Mouse (Mus musculus) bone marrow macrophage, adult 2 months (primary cell): ENCODE measurements around the gene Smco2. TPM values are rescaled to one million over a fixed set of nuclear protein-coding genes. Genes with fewer than 3 reads are reported as not detected.

Experiments
- H3K27ac ChIP-seq: 2 replicates; pipeline ENCODE4 v1.5.1; 2012; ENCODE audit warnings: low read depth, low read length; ENCODE audit not compliant: insufficient read depth
- H3K4me1 ChIP-seq: 2 replicates; pipeline ENCODE4 v1.6.1; 2012; ENCODE audit warnings: low read length; ENCODE audit not compliant: control insufficient read depth, insufficient read depth
- H3K4me3 ChIP-seq: 2 replicates; pipeline ENCODE4 v1.5.1; 2012; ENCODE audit warnings: mild to moderate bottlenecking, low read length, moderate library complexity; ENCODE audit not compliant: insufficient read depth
- CTCF ChIP-seq: IDR thresholded peaks from 2 replicates; pipeline ENCODE4 v1.5.1; 2012; ENCODE audit warnings: low read depth, mild to moderate bottlenecking, low read length, moderate library complexity
- POLR2A ChIP-seq: IDR thresholded peaks from 2 replicates; pipeline ENCODE4 v1.6.1; 2012; ENCODE audit warnings: mild to moderate bottlenecking, low read depth, low read length, borderline replicate concordance
- polyA plus RNA-seq: library from polyadenylated mRNA; stranded (reverse); fragments of >200 nt; gene quantifications from 2 replicates; pipeline ENCODE4 v1.2.4, GENCODE M21; 2012; ENCODE audit not compliant: missing spikeins, insufficient read depth, insufficient read length

Gene Smco2
- polyA plus RNA-seq, 1 experiment: not detected

DNA sequence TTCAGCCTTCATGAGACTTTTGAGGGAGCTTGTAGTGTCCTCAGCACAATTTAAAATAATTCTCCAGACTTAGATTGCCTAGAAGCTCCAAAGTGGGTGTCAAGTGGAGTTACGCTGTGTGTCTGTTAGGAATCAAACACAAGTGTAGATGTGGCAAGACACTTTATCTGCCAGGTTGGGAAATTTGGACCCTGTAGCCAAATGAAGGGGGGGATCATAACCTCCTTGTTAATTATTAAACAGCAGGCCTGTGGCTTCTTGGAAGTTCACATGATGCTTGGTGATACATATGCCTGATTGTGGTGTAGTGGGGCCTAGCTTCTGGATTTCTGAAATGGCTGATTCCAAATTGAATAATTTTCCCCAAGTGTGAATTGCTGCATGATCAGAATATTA, 57.9 kb downstream of the Smco2 start:
- Histone ChIP-seq H3K4me1 (peaks cover 59% of the 10 kb centered on the region), H3K4me3 (no peak overlapping the region), H3K27ac (no peak overlapping the region)
- TF ChIP-seq CTCF (no peak), POLR2A (no peak)

DNA sequence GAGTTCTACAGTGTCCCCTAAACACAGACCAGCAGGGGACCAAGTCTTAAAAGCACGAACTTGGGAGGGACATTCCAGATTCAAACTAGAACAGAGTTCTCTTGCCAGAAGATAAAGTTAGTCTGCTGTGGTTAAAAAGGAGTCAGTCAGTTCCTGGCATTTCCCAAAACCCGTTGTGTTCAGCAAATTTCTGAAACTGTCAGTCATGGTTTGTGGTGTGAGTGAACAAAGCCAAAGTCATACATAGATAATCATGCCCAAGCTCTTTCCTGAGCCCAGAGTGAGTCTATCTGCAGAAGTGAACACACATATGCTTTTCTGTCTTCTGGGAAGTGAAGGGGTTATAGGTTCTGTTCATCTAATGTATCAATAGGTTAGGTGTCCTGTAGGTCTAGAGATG, 58.9 kb downstream of the Smco2 start:
- no peak overlapping the region for H3K4me3 ChIP-seq
- TF ChIP-seq POLR2A (no peak), CTCF (no peak)
- peak overlapping the region; percentile 51 for H3K27ac ChIP-seq
- peaks cover 65% of the 10 kb centered on the region for H3K4me1 ChIP-seq

DNA sequence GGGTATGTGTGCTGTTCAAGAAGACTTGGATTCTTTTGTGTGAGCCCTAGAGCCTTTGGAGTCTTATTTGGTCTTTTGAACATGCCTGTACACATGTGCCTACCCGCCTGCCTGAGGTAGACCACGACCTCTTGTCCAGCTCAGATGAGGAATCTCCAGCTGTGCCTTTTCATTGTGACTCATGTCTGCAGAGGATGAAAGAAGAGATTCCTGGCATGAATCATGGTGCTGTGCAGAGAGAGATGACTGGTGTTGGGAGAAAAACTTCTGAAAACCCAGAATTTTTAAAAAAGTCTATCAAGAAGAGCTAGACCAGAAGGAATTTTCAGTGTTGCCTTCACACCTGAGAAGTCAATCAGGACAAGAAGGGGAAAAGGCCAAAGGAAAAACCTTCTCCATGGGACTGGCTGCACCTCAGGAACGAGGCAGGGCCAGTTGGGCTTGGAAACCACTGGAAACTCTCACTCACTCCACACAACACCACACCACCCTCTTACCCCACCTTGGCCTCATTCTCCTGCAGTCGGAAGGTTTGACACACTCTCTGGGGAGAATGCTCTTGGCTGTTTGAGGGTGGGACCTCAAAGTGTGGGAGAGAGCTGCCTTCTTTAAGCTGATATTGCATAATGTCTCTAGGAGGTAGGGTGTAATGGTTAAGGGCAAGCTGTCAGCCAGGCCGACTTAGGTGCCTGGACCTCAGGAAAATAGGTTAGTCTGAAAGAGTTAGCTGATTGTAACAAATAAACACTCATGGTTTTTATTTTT, 60.0 kb downstream of the Smco2 start:
- Histone ChIP-seq H3K27ac (no peak overlapping the region), H3K4me1 (peaks cover 65% of the 10 kb centered on the region), H3K4me3 (no peak overlapping the region)
- TF ChIP-seq POLR2A (no peak), CTCF (no peak)

DNA sequence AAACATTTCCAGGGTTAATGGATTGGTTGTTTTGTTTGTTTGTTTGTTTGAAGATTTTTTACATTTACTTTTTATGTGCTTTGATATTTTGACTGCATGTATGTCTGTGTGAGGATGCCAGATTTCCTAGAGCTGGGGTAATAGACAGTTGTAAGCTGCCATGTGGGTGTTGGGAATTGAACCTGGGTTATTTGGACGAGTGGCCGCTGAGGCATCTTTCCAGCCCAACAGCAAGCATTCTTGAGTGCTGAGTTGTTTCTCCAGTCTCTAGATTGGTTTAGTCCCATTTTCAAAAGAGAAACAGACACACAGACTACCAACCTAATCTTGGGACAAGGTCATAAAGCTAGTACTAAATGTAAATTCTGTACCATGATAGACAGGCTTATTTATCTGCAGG, 60.9 kb downstream of the Smco2 start:
- Histone ChIP-seq H3K27ac (no peak overlapping the region), H3K4me3 (no peak overlapping the region), H3K4me1 (peaks cover 67% of the 10 kb centered on the region)
- TF ChIP-seq POLR2A: no peak
- no peak for TF ChIP-seq CTCF

DNA sequence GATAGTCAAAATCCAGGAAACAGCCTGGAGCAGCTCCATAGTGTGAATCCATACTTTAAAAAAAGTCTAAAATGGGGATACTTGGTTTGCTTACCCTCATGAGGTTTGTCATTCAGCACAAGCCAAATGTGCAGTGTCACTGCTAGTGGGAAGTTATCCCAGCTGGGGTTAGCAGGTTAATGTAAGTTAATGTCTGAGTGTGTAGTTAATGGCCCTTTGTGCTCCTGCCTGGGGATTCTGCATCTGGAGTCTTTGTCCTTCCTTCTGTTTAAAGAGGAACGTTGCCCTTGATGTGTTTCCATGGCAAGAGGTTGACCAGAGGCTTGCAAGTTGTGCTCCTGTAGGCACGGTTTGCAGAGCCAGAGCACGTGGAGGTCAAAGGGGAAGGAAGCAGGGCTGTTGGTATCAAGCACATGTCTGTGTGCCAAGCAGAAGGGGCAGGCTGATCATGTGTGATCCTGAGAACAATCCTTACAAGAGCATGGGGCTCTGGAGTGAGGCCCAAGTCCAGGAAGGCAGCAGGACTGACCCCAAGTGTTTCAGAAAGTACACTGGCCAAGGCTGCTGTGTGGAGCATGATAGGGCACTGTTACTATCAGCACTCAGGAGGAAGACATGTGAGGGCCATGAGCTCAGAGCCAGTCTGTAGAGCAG, 63.1 kb downstream of the Smco2 start:
- Histone ChIP-seq H3K4me1 (peaks cover 67% of the 10 kb centered on the region), H3K27ac (peak overlapping the region; percentile 92), H3K4me3 (no peak overlapping the region)
- TF ChIP-seq CTCF: no peak

DNA sequence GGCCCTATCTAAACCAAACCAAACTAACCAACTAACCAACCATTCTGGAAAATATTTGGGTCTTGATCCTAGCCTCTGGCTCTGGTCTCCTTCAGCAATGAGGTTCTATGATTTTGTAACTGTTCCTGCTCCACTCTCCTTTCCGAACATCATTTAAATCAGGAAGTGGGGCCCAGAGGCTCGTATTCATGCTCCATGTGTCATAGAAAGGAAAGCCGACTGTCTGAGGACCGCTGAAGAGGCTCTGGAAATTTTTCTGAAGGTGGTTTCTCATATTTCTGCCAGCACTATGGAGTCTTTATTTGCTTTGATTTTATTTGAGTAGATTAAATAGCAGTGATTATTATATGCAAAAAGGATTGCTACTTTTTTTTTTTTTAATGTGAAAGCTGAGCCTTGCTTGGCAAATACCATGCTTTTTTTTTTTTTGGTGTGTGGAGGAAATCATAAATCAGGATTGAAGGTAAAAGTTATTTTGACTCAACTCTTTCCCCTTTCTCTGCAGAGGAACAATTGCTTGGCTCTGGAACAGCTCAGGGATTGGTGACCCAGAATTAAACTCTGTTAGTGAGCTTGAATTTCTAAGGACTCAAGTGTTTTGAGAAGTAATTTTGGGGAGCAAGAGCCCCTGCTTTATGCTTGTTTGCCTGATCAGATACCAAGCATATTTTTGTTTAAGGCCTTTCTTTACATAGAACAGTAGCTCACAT, 63.7 kb downstream of the Smco2 start:
- TF ChIP-seq CTCF: no peak
- TF ChIP-seq POLR2A: no peak
- Histone ChIP-seq H3K4me3 (peak overlapping the region; percentile 44), H3K4me1 (peaks cover 67% of the 10 kb centered on the region), H3K27ac (peak overlapping the region; percentile 92)

DNA sequence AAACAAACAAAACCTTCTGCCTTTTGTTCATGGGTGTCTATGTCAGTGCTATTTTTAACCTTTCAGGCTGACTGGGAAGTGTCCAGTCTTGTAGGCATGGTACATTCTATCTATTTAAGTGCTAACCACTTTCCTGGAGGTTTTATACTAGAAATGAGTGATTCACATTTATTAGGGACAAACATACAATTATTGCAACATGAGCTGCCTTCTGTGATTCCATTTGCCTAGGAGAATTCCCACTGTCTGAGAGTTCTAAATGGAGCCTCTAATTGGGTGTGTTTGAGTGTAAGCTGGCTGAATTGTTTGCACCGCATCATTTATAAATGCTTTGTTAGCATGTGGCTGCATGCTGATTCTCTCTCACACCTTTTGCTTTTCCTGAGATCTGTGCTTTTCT, 65.9 kb downstream of the Smco2 start:
- Histone ChIP-seq H3K27ac (no peak overlapping the region), H3K4me1 (peaks cover 53% of the 10 kb centered on the region), H3K4me3 (no peak overlapping the region)
- TF ChIP-seq CTCF (no peak), POLR2A (no peak)

DNA sequence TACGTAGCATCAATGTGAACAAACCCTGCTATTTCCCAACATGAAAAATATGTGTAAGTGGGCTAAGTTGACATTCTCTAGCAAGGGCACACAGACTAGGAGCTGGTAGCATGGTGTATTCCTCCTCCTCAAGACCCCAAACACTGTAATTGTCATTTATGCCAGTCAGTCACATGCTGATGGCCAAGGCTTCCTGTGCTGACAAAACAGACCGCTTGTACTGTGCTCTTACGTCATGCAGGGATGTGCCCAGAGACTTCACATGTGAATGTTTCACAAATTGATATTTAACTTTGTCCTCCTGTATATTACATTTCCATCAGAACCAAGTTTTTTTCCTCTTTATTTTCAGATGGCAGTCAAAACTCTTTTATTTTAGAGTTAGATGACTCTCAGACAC, 67.5 kb downstream of the Smco2 start:
- no peak overlapping the region for H3K4me3 ChIP-seq
- no peak for TF ChIP-seq POLR2A
- TF ChIP-seq CTCF: no peak
- H3K27ac ChIP-seq: no peak overlapping the region
- H3K4me1 ChIP-seq: peaks cover 41% of the 10 kb centered on the region

DNA sequence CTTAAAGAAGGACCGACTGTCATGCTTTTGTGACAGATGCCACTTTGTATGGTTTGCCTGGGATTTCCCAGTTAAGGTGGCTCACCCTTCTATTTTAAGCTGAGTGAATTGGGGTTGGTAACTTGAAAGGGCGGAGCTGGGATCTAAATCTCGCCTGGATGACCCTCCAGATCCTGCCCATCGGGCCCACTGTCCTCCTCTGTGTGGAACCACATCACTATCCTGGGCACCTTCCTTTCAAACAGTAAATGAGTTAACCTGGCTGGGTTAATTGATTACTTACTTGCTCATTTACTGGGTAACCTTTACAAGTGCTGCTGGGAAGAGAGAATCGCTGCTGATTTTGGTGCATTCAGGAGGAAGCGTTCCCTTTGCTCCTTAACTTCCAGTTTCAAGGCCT, 68.4 kb downstream of the Smco2 start:
- TF ChIP-seq POLR2A (no peak), CTCF (no peak)
- peaks cover 32% of the 10 kb centered on the region for H3K4me1 ChIP-seq

More for the DNA sequence above, 68.4 kb downstream of the Smco2 start:
- no peak overlapping the region for H3K27ac ChIP-seq
- H3K4me3 ChIP-seq: no peak overlapping the region

Other genes starting within 250 kb of the Smco2 start
- 39.7 and 54.2 TPM in 2 replicates for gene Med21, start 207.6 kb upstream of the Smco2 start, polyA plus RNA-seq
- 16.3 and 17.0 TPM in 2 replicates for gene Tm7sf3, start 207.3 kb upstream of the Smco2 start, polyA plus RNA-seq
- gene Stk38l, start 125.1 kb upstream of the Smco2 start, polyA plus RNA-seq: 7.4 and 8.2 TPM in 2 replicates
- gene Arntl2, start 54.0 kb upstream of the Smco2 start, polyA plus RNA-seq: 1.9 and 2.7 TPM in 2 replicates
- gene Ppfibp1, start 38.4 kb downstream of the Smco2 start, polyA plus RNA-seq: 30.9 and 31.2 TPM in 2 replicates
- not detected in 2 replicates for gene 1700034J05Rik, start 104.3 kb downstream of the Smco2 start, polyA plus RNA-seq
- gene Rep15, start 182.5 kb downstream of the Smco2 start, polyA plus RNA-seq: not detected in 2 replicates
- gene Mrps35, start 192.7 kb downstream of the Smco2 start, polyA plus RNA-seq: 43.3 and 49.8 TPM in 2 replicates
- gene Mansc4, start 236.9 kb downstream of the Smco2 start, polyA plus RNA-seq: not detected in 2 replicates
- gene Klhl42, start 241.3 kb downstream of the Smco2 start, polyA plus RNA-seq: 5.1 and 6.4 TPM in 2 replicates